In the genomic region with DNA sequence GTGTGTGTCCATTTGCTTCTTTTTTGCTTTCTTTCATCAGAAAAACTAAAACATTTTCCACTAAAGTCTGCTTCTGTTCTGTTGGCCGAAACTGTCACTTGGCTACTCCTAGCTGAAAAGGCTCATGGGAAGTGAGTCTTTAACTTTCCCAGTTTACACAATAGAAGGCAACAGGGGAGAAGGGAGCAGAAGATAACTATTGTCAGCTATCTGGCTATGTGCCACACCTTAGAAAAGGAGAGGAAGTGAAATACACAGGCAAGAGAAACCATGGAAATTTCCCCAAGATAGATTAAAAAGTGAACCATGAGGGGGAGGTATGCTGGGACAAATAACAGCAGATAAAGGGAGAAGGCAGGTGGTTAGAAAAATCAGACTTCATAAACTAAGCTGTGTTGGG, we compare ENCODE assay signal across 24 mouse cellular contexts.
"Had no signal": no experiment of that assay in that cellular context is flagged by ENCODE, and none has a peak within 500 bp of the region (broad histone marks: within the 10 kb centered on the region; RNA-seq: fewer than 3 reads in every experiment).

No protein-coding gene starts in this region.

- H3K9ac ChIP-seq: embryonic facial prominence, embryonic 12.5 days; embryonic facial prominence, embryonic 13.5 days; embryonic facial prominence, embryonic 15.5 days; forebrain, embryonic 12.5 days; forebrain, embryonic 13.5 days; forebrain, embryonic 15.5 days; forebrain, postnatal 0 days had no signal

- H3K4me2 ChIP-seq: embryonic facial prominence, embryonic 12.5 days; embryonic facial prominence, embryonic 13.5 days; embryonic facial prominence, embryonic 15.5 days; forebrain, embryonic 12.5 days; forebrain, embryonic 13.5 days; forebrain, embryonic 15.5 days had no signal

- H3K27ac ChIP-seq: embryonic facial prominence, embryonic 10.5 days; embryonic facial prominence, embryonic 12.5 days; embryonic facial prominence, embryonic 13.5 days; embryonic facial prominence, embryonic 15.5 days; forebrain, embryonic 10.5 days; forebrain, embryonic 12.5 days; forebrain, embryonic 13.5 days; forebrain, embryonic 15.5 days; gastrocnemius, adult 2 months; heart, adult 2 months had no signal

- DNase-seq: cerebellum, adult 8-10 months; cerebellum, adult 9-10 months; cerebellum, adult 9-11 months; cerebellum, postnatal 25 days; cerebellum, postnatal 36 days; embryo, embryonic 11 days; forebrain, postnatal 0 days; gastrocnemius, adult 2 months; gastrocnemius, postnatal 10 days; gastrocnemius, postnatal 25 days; gastrocnemius, postnatal 36 days; heart, adult 18-20 months; heart, adult 2 months had no signal

- H3K9me3 ChIP-seq: embryonic facial prominence, embryonic 10.5 days; embryonic facial prominence, embryonic 12.5 days; embryonic facial prominence, embryonic 13.5 days; embryonic facial prominence, embryonic 15.5 days; forebrain, embryonic 10.5 days; forebrain, embryonic 12.5 days; forebrain, embryonic 13.5 days; forebrain, embryonic 15.5 days had no signal

- H3K4me1 ChIP-seq: embryonic facial prominence, embryonic 10.5 days; embryonic facial prominence, embryonic 12.5 days; embryonic facial prominence, embryonic 15.5 days; forebrain, embryonic 10.5 days; forebrain, embryonic 12.5 days; forebrain, embryonic 13.5 days; forebrain, embryonic 15.5 days had no signal

- H3K27me3 ChIP-seq: embryonic facial prominence, embryonic 12.5 days; embryonic facial prominence, embryonic 13.5 days; embryonic facial prominence, embryonic 15.5 days; forebrain, embryonic 15.5 days had no signal

- H3K4me3 ChIP-seq: embryonic facial prominence, embryonic 10.5 days; embryonic facial prominence, embryonic 12.5 days; embryonic facial prominence, embryonic 13.5 days; embryonic facial prominence, embryonic 15.5 days; erythroblast, embryonic 14.5 days; forebrain, embryonic 10.5 days; forebrain, embryonic 12.5 days; forebrain, embryonic 13.5 days; forebrain, embryonic 15.5 days; gastrocnemius, adult 2 months; heart, adult 2 months had no signal

- H3K36me3 ChIP-seq: embryonic facial prominence, embryonic 10.5 days; embryonic facial prominence, embryonic 12.5 days; embryonic facial prominence, embryonic 13.5 days; embryonic facial prominence, embryonic 15.5 days; forebrain, embryonic 10.5 days; forebrain, embryonic 12.5 days; forebrain, embryonic 15.5 days had no signal

- ATAC-seq: forebrain, embryonic 13.5 days; forebrain, embryonic 14.5 days; forebrain, embryonic 15.5 days; forebrain, embryonic 16.5 days; forebrain, postnatal 0 days had no signal
